Mouse (Mus musculus) cerebellum, adult 2 months (tissue): Measurements from ENCODE around the gene Prrc2b.

Source experiments
- CTCF ChIP-seq: fragments of 200-500 bp; IDR thresholded peaks from 2 replicates; pipeline ENCODE4 v1.5.1; 2011; ENCODE audit warnings: low read depth, mild to moderate bottlenecking, control low read depth, low read length, moderate library complexity, borderline replicate concordance; ENCODE audit not compliant: insufficient read depth
- POLR2A ChIP-seq: fragments of 200-500 bp; IDR thresholded peaks from 2 replicates; pipeline ENCODE4 v1.6.1; 2011; ENCODE audit warnings: low read length, control low read depth, borderline replicate concordance; ENCODE audit not compliant: insufficient read depth

DNA sequence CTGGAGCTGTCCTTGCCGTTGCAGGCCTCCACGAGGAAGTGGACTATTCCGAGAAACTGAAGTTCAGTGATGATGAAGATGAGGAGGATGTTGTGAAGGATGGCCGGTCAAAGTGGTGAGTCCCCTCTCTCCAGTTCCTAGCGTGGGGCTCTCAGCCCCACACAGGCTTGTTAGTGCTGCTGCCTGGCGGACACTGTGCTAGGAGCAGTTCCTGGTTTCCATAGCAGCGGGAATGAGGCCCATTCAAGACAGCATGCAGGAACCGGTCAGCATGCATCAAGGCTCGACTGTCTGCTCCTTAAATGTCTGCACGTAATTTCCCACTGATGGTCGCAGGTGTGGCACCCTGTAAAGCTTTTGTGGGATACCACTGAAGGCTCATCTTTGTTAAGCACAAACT lies 48.1 kb downstream of the Prrc2b start:
- TF ChIP-seq CTCF (no peak), POLR2A (no peak)
